Mouse (Mus musculus) urinary bladder, adult 2 months (tissue): ENCODE results near the gene Map10. TPM values are rescaled to one million over a fixed set of nuclear protein-coding genes. Genes with fewer than 3 reads are reported as not detected.

Source experiments
- DNase-seq: peaks from one replicate; pipeline ENCODE4 v3.0.0; 2022; ENCODE audit warnings: low spot score
- polyA plus RNA-seq: library from polyadenylated mRNA; depleted of rRNA; stranded (reverse); fragments of >200 nt; gene quantifications from 2 replicates; pipeline ENCODE4 v1.2.3, GENCODE M21; 2012; rRNA removed

Gene Map10
- polyA plus RNA-seq, 1 experiment: 2.8 TPM

DNA sequence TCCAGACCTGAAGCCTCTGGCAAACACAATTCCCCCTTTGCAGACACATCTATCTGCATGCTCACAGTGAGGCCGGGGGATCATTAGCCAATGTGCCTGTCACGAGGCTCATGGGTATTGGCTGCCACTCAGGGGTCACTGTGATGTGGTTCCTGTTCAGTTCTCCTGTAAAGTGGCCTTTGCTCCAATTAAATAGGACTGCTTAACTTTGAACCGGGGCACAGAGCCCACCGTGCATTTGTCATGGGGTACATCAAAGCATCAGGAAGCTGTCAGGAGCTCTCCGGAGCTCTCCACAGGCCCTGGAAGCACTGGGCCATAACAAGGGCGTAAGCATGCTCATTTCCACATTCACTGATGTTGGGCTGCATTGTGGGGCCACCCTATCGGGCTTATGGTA, 47.0 kb downstream of the Map10 start:
- no peak for DNase-seq

- DNase-seq: no peak
Observed at GRCm38 (mm10) chr8:125718914-125719313, 49.3 kb downstream of the Map10 start.

DNA sequence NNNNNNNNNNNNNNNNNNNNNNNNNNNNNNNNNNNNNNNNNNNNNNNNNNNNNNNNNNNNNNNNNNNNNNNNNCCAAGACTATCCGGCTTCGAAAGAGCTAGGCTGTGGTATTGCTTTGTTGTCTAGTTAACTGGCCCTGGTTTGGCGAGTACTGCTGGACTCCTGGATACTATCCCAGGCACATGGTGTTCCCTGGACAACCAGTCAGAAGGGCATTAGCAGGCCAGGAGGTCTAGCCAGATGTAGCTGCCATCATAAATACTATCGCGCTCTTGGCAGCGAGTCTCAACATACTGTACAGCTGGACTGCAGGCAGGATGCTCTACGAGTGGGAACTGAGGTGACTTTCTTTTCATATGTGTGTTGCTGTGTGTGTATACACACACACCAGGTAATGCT, 53.1 kb downstream of the Map10 start:
- no peak for DNase-seq

Other genes with a start within 250 kb of the Map10 start
- 16.7 and 20.2 TPM in 2 replicates for gene Sipa1l2, start 100.0 kb upstream of the Map10 start, polyA plus RNA-seq
- gene Ntpcr, start 60.1 kb downstream of the Map10 start, polyA plus RNA-seq: 39.7 and 52.9 TPM in 2 replicates
- gene Pcnx2, start 228.5 kb downstream of the Map10 start, polyA plus RNA-seq: 1.9 and 2.2 TPM in 2 replicates
- gene Map3k21, start 240.6 kb downstream of the Map10 start, polyA plus RNA-seq: 0.40 and 0.44 TPM in 2 replicates